Mouse (Mus musculus): ENCODE measurements around the gene Cxcr2. TPM values are rescaled to one million over a fixed set of nuclear protein-coding genes. Genes with fewer than 3 reads are reported as not detected.
"Not testable (repeated sequence)": the region's sequence is repeated elsewhere in the genome, so short reads cannot be mapped to it uniquely, and the experiment has no call there.

Gene Cxcr2
- polyA plus RNA-seq, 2 experiments: 0.51 to 0.59 TPM

- H3K9me3 ChIP-seq (ENCODE audit: control insufficient read depth, low read length): no peaks in the 10 kb centered on the region
- H3K9ac ChIP-seq (replicated peaks): no peak overlapping the region
- TF ChIP-seq CTCF (IDR thresholded peaks at IDR 0.05; ENCODE audit: low read depth): no peak
- TF ChIP-seq EP300 (IDR thresholded peaks at IDR 0.05; ENCODE audit: low read depth): no peak
- no peak overlapping the region for H3K4me3 ChIP-seq (ENCODE audit: insufficient read depth in 1 of 2, low read depth in 2 of 2, low read length in 2 of 2)
- 46% methylated on average over 6 of the region's 6 CpGs for WGBS (ENCODE audit: insufficient replicate concordance)
- DNase-seq (ENCODE audit: low read depth in 3 of 3, low spot score in 3 of 3) (no peak), ATAC-seq (ENCODE audit: insufficient read depth) (no peak)
- no peak overlapping the region for H3K4me2 ChIP-seq (ENCODE audit: low read depth)
- no peaks in the 10 kb centered on the region for H3K36me3 ChIP-seq (replicated peaks; ENCODE audit: control insufficient read depth, insufficient read depth, low read depth)
- no peaks in the 10 kb centered on the region for H3K27me3 ChIP-seq (ENCODE audit: control insufficient read depth, insufficient read depth, low read length)
- no peak overlapping the region for H3K27ac ChIP-seq
- H3K4me1 ChIP-seq (replicated peaks; ENCODE audit: control insufficient read depth in 2 of 2, insufficient read depth in 2 of 2, low read length in 1 of 2): peaks cover 0 to 14% of the 10 kb centered on the region in 2 experiments; a peak in 2 of 4 replicates
Observed at GRCm38 (mm10) chr1:74155435-74156012, 1.7 kb downstream of the Cxcr2 start.

- no peak overlapping the region for H3K4me2 ChIP-seq (ENCODE audit: low read depth)
- H3K4me1 ChIP-seq (replicated peaks; ENCODE audit: control insufficient read depth in 2 of 2, insufficient read depth in 2 of 2, low read length in 1 of 2): peaks cover 0 to 7% of the 10 kb centered on the region in 2 experiments; a peak in 2 of 4 replicates
- no peak for ATAC-seq (ENCODE audit: insufficient read depth)
- TF ChIP-seq CTCF (IDR thresholded peaks at IDR 0.05; ENCODE audit: low read depth): no peak
- no peak for TF ChIP-seq EP300 (IDR thresholded peaks at IDR 0.05; ENCODE audit: low read depth)
- no peak overlapping the region for H3K27ac ChIP-seq
- no peak for DNase-seq (ENCODE audit: low read depth in 3 of 3, low spot score in 3 of 3)
- no peak overlapping the region for H3K9ac ChIP-seq (replicated peaks)
- H3K9me3 ChIP-seq (ENCODE audit: control insufficient read depth, low read length): no peaks in the 10 kb centered on the region
- no peak overlapping the region for H3K4me3 ChIP-seq (ENCODE audit: insufficient read depth in 1 of 2, low read depth in 2 of 2, low read length in 2 of 2)
- WGBS (ENCODE audit: insufficient replicate concordance): 16% methylated on average over 14 of the region's 14 CpGs
- no peaks in the 10 kb centered on the region for H3K27me3 ChIP-seq (ENCODE audit: control insufficient read depth, insufficient read depth, low read length)
- H3K36me3 ChIP-seq (replicated peaks; ENCODE audit: control insufficient read depth, insufficient read depth, low read depth): no peaks in the 10 kb centered on the region
Observed at GRCm38 (mm10) chr1:74156381-74156910, 2.7 kb downstream of the Cxcr2 start.

GRCm38 (mm10) chr1:74159613-74160012 is 5.8 kb downstream of the Cxcr2 start:
- H3K4me2 ChIP-seq (ENCODE audit: low read depth); DNase-seq (ENCODE audit: low read depth in 3 of 3, low spot score in 3 of 3); H3K4me1 ChIP-seq (replicated peaks; ENCODE audit: control insufficient read depth in 2 of 2, insufficient read depth in 2 of 2, low read length in 1 of 2); H3K9ac ChIP-seq (replicated peaks); H3K36me3 ChIP-seq (replicated peaks; ENCODE audit: control insufficient read depth, insufficient read depth, low read depth); H3K4me3 ChIP-seq (ENCODE audit: insufficient read depth in 1 of 2, low read depth in 2 of 2, low read length in 2 of 2); H3K27me3 ChIP-seq (ENCODE audit: control insufficient read depth, insufficient read depth, low read length); ATAC-seq (ENCODE audit: insufficient read depth); H3K27ac ChIP-seq; H3K9me3 ChIP-seq (ENCODE audit: control insufficient read depth, low read length): not testable (repeated sequence)
- WGBS (ENCODE audit: insufficient replicate concordance): 32% methylated on average over 4 of the region's 5 CpGs

GRCm38 (mm10) chr1:74160036-74160435 is 6.2 kb downstream of the Cxcr2 start:
- DNase-seq (ENCODE audit: low read depth in 3 of 3, low spot score in 3 of 3): no peak
- no peak overlapping the region for H3K4me3 ChIP-seq (ENCODE audit: insufficient read depth in 1 of 2, low read depth in 2 of 2, low read length in 2 of 2)
- H3K9ac ChIP-seq (replicated peaks): no peak overlapping the region
- TF ChIP-seq CTCF (IDR thresholded peaks at IDR 0.05; ENCODE audit: low read depth): no peak
- TF ChIP-seq EP300 (IDR thresholded peaks at IDR 0.05; ENCODE audit: low read depth): no peak
- H3K4me1 ChIP-seq (replicated peaks; ENCODE audit: control insufficient read depth in 2 of 2, insufficient read depth in 2 of 2, low read length in 1 of 2): peaks cover 0 to 7% of the 10 kb centered on the region in 2 experiments; a peak in 2 of 4 replicates
- 50% methylated on average over 2 of the region's 2 CpGs for WGBS (ENCODE audit: insufficient replicate concordance)
- H3K36me3 ChIP-seq (replicated peaks; ENCODE audit: control insufficient read depth, insufficient read depth, low read depth): no peaks in the 10 kb centered on the region
- no peaks in the 10 kb centered on the region for H3K27me3 ChIP-seq (ENCODE audit: control insufficient read depth, insufficient read depth, low read length)
- ATAC-seq (ENCODE audit: insufficient read depth): no peak
- H3K4me2 ChIP-seq (ENCODE audit: low read depth): no peak overlapping the region
- H3K27ac ChIP-seq: no peak overlapping the region
- H3K9me3 ChIP-seq (ENCODE audit: control insufficient read depth, low read length): no peaks in the 10 kb centered on the region

GRCm38 (mm10) chr1:74167136-74167535 is 13.3 kb downstream of the Cxcr2 start:
- H3K27me3 ChIP-seq (ENCODE audit: control insufficient read depth, insufficient read depth, low read length): no peaks in the 10 kb centered on the region
- peaks cover 0 to 4% of the 10 kb centered on the region in 2 experiments; a peak in 1 of 4 replicates for H3K4me1 ChIP-seq (replicated peaks; ENCODE audit: control insufficient read depth in 2 of 2, insufficient read depth in 2 of 2, low read length in 1 of 2)
- H3K27ac ChIP-seq: no peak overlapping the region
- DNase-seq (ENCODE audit: low read depth in 3 of 3, low spot score in 3 of 3) (no peak), ATAC-seq (ENCODE audit: insufficient read depth) (no peak)
- no peak overlapping the region for H3K4me3 ChIP-seq (ENCODE audit: insufficient read depth in 1 of 2, low read depth in 2 of 2, low read length in 2 of 2)
- TF ChIP-seq CTCF (IDR thresholded peaks at IDR 0.05; ENCODE audit: low read depth): no peak
- TF ChIP-seq EP300 (IDR thresholded peaks at IDR 0.05; ENCODE audit: low read depth): no peak
- 58% methylated on average over 5 of the region's 5 CpGs for WGBS (ENCODE audit: insufficient replicate concordance)
- H3K9ac ChIP-seq (replicated peaks): no peak overlapping the region
- no peaks in the 10 kb centered on the region for H3K36me3 ChIP-seq (replicated peaks; ENCODE audit: control insufficient read depth, insufficient read depth, low read depth)
- H3K4me2 ChIP-seq (ENCODE audit: low read depth): no peak overlapping the region
- no peaks in the 10 kb centered on the region for H3K9me3 ChIP-seq (ENCODE audit: control insufficient read depth, low read length)
